Mouse (Mus musculus) ES-Bruce4 (cell line): ENCODE data around the gene Chrna3. TPM values are rescaled to one million over a fixed set of nuclear protein-coding genes. Genes with fewer than 3 reads are reported as not detected.

Source experiments
- H3K27ac ChIP-seq: 2 replicates; pipeline ENCODE4 v1.5.1; 2012; ENCODE audit warnings: low read length, inconsistent platforms; ENCODE audit not compliant: insufficient read depth
- H3K27me3 ChIP-seq: 2 replicates; pipeline ENCODE4 v1.6.1; 2012; ENCODE audit warnings: mild to moderate bottlenecking, low read length, inconsistent platforms; ENCODE audit not compliant: control insufficient read depth, poor library complexity, insufficient read depth, severe bottlenecking
- H3K36me3 ChIP-seq: 2 replicates; pipeline ENCODE4 v1.6.1; 2012; ENCODE audit warnings: inconsistent platforms, mild to moderate bottlenecking, low read length, moderate library complexity; ENCODE audit not compliant: control insufficient read depth, poor library complexity, insufficient read depth, severe bottlenecking
- H3K4me1 ChIP-seq: one replicate; pipeline ENCODE4 v1.8.1; 2011; ENCODE audit warnings: low read length; ENCODE audit not compliant: control insufficient read depth, insufficient read depth
- H3K4me3 ChIP-seq: 2 replicates; pipeline ENCODE4 v1.5.1; 2011; ENCODE audit warnings: low read depth, mild to moderate bottlenecking, low read length
- H3K9ac ChIP-seq: 2 replicates; pipeline ENCODE4 v1.6.1; 2012; ENCODE audit warnings: low read depth, mild to moderate bottlenecking, inconsistent platforms; ENCODE audit not compliant: poor library complexity, severe bottlenecking
- H3K9me3 ChIP-seq: replicated peaks from 2 replicates; pipeline ENCODE4 v1.6.1; 2012; ENCODE audit warnings: mild to moderate bottlenecking, low read length, inconsistent platforms; ENCODE audit not compliant: control insufficient read depth, poor library complexity, insufficient read depth, severe bottlenecking
- CTCF ChIP-seq: IDR thresholded peaks from one replicate; pipeline ENCODE4 v1.8.1; 2011; ENCODE audit warnings: low read depth, low read length
- EP300 ChIP-seq: IDR thresholded peaks from 2 replicates; pipeline ENCODE4 v1.6.1; 2011; ENCODE audit warnings: low read depth, low read length; ENCODE audit not compliant: insufficient read depth
- POLR2A ChIP-seq: IDR thresholded peaks from one replicate; pipeline ENCODE4 v1.8.1; 2011; ENCODE audit warnings: low read length; ENCODE audit not compliant: insufficient read depth
- polyA plus RNA-seq: library from polyadenylated mRNA; stranded (reverse); fragments of >200 nt; gene quantifications from 2 replicates; pipeline ENCODE4 v1.2.4, GENCODE M21; 2011; ENCODE audit warnings: low read depth; ENCODE audit not compliant: missing spikeins, insufficient read depth, insufficient read length

The Chrna3 gene
- polyA plus RNA-seq, 1 experiment = not detected

DNA sequence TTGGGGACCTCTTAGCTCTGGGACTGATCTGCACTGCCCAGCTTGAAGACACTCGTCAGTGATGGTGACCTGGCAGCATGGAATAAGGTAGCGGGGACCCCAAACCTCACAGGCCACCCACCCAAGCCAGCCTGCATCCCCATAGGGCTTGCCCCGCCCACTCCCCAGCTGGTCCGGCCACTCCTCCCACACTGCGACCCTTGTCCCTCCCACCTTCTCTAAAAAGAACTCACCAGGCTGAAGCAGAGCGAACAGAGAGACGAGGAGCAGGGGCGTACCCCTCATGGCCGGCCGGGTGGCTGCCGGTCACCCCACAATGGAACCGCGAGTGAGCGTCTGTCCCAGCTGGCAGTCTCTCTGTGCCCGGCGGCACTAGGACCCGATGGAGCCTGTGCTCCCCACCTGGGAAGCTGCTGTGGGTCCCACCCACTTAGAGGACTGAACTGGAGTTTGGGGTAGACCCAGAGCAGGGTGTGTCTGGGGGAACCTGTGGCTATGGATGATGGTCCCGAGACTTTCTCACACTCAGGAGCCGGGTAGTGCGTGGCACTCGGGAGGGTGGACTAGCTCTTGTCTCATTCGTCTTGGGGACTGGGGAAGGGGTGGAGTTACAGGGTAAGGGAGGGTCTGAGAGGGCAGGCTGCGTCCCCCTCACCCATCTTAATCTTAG, 22.0 kb upstream of the Chrna3 start, which contains the start of gene Chrnb4:
Gene Chrnb4 (minus strand): TSS at position 569 of the 670 bp plus-strand sequence.
- Histone ChIP-seq H3K27me3 (no peaks in the 10 kb centered on the region), H3K36me3 (no peaks in the 10 kb centered on the region), H3K4me3 (peak within 1 kb of the TSS; percentile 78), H3K9me3 (no peaks in the 10 kb centered on the region), H3K9ac (peak within 1 kb of the TSS; percentile 16; the same call in 1 of the 2 replicates), H3K27ac (no peak within 1 kb of the TSS), H3K4me1 (no peaks in the 10 kb centered on the region)
- TF ChIP-seq POLR2A (no peak), EP300 (0 out of 2 replicates have a peak, but pooled peaks have one; percentile 4), CTCF (no peak)

DNA sequence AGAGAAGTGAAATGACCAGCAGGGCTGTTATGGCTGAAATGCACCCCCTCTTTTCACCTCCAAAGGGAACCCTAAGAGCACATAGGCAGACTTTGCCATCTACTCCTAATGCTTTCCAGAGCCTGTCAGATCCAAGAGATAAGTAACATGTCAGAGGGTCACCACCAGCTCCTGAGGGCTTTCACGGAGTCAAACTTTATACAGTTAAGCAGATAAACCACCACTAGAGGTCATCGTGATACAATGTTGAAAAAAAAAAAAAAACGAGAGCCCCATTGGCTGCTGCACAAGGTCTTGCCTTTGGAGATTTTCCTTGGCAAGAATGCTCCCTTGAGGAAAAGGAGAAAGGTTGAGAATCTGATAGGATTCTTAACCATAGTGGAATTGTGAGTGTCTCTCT, 20.4 kb upstream of the Chrna3 start:
- Histone ChIP-seq H3K4me1 (no peaks in the 10 kb centered on the region), H3K36me3 (no peaks in the 10 kb centered on the region), H3K9me3 (no peaks in the 10 kb centered on the region), H3K4me3 (no peak overlapping the region), H3K27ac (no peak overlapping the region), H3K9ac (no peak overlapping the region), H3K27me3 (no peaks in the 10 kb centered on the region)
- TF ChIP-seq CTCF = no peak
- TF ChIP-seq POLR2A = no peak
- TF ChIP-seq EP300 = no peak

DNA sequence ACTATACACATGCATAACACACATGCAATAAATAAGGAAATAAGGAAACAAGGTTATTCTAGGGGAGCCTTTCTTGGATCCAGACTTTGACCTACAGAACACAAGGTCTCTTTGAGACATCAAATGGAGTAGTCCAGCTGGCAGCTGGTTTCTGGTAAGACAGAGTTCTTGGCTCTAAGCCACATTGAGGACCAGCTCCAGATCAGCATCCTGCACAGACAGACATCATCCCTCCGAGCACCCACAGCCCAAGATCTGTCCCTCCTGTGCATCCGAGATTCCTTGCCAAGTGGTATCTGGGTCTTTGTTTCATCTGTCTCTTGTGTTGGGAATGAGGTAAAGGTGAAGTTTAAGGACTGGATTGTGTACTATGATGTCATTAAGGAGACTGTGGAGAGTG, 18.6 kb upstream of the Chrna3 start:
- no peaks in the 10 kb centered on the region for H3K36me3 ChIP-seq
- no peak overlapping the region for H3K4me3 ChIP-seq
- H3K9me3 ChIP-seq = no peaks in the 10 kb centered on the region
- TF ChIP-seq POLR2A (no peak), EP300 (no peak), CTCF (no peak)
- no peak overlapping the region for H3K9ac ChIP-seq
- H3K27ac ChIP-seq = no peak overlapping the region
- no peaks in the 10 kb centered on the region for H3K4me1 ChIP-seq
- H3K27me3 ChIP-seq = no peaks in the 10 kb centered on the region

DNA sequence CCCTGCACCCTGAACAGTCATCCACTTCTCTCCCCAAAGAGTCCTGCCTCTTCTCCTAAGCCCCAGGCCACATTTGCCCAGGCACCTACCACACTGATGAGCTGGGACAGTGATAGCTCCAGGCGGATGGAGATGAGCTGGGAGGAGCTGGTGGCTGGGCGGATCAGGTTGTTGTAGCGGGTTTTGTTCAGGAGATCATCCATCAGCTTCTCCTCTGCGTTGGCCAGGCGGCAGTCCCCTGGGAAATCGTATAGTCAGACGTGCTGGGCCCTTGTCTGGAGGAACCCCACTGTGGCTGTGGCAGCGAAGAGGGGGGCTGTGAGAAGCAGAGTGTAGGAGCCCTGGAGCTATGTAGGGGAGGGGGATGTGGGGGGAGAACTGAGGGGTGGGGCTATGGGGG, 17.3 kb upstream of the Chrna3 start:
- H3K27ac ChIP-seq = no peak overlapping the region
- H3K4me1 ChIP-seq = no peaks in the 10 kb centered on the region
- no peaks in the 10 kb centered on the region for H3K36me3 ChIP-seq
- H3K9ac ChIP-seq = no peak overlapping the region
- H3K9me3 ChIP-seq = no peaks in the 10 kb centered on the region
- H3K4me3 ChIP-seq = peak overlapping the region; percentile 27; the same call in 1 of the 2 replicates
- H3K27me3 ChIP-seq = no peaks in the 10 kb centered on the region
- TF ChIP-seq CTCF (no peak), POLR2A (no peak), EP300 (no peak)

DNA sequence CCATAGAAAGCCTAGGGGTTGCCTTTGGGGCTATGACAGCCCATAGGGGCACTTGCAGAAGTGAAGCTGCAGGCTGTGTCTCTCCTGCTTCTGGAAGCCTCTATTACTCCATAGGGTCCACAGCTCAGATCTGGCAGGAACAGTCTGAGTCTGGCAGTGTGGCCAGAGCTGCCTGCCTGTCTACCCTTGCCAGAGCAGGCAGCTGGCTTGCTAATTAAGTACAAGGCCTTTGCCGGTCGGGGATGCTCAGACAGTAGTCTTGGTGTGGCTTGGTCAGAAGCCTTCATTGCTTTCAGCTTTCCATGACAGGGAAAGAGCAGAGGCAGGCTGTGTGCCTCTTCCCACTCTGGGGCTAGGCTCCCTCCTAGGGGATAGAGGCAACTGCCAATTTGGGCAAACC, 15.0 kb upstream of the Chrna3 start:
- no peak overlapping the region for H3K27ac ChIP-seq
- H3K27me3 ChIP-seq = no peaks in the 10 kb centered on the region
- no peak overlapping the region for H3K9ac ChIP-seq
- no peaks in the 10 kb centered on the region for H3K36me3 ChIP-seq
- no peak overlapping the region for H3K4me3 ChIP-seq
- no peaks in the 10 kb centered on the region for H3K9me3 ChIP-seq
- no peaks in the 10 kb centered on the region for H3K4me1 ChIP-seq
- TF ChIP-seq EP300 (no peak), CTCF (no peak)

DNA sequence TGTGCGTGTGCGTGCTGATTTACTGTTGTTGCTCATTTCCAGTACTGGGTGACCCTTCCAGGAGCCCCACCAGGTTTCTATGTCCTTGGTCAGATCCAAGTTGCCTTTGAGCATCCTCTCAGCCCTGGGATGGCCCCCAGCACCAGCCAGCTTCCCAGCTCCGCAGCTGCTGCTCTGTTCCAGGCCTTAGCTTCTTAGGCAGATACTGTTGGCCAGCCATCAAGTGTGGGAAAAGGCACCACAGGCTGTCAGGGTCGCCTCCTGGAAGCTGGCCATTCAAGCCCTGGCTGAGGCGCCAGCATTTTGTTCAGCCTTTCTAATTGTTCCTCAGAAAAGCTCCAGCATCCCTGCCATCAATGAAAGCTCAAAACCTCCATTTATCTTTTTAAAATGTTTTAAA, 13.6 kb upstream of the Chrna3 start:
- Histone ChIP-seq H3K4me3 (no peak overlapping the region), H3K36me3 (no peaks in the 10 kb centered on the region)

More for the DNA sequence above, 13.6 kb upstream of the Chrna3 start:
- Histone ChIP-seq H3K27me3 (no peaks in the 10 kb centered on the region), H3K27ac (no peak overlapping the region), H3K9ac (no peak overlapping the region), H3K9me3 (no peaks in the 10 kb centered on the region), H3K4me1 (no peaks in the 10 kb centered on the region)
- TF ChIP-seq POLR2A (no peak), CTCF (no peak), EP300 (no peak)
